Mouse (Mus musculus) limb, embryonic 14.5 days (tissue): ENCODE data around the gene Nup62. TPM values are rescaled to one million over a fixed set of nuclear protein-coding genes. Genes with fewer than 3 reads are reported as not detected.

Experiments
- ATAC-seq: fragments of 200-750 bp; cut with Nextera tagmentation; 2 replicates; pipeline ENCODE4 v1.8.0; 2017; ENCODE audit warnings: low read depth, moderate number of reproducible peaks, moderate TSS enrichment; ENCODE audit not compliant: low FRiP score
- DNase-seq: peaks from one replicate; pipeline ENCODE4 v3.0.0-alpha.2; 2015; ENCODE audit warnings: low spot score
- H3K27ac ChIP-seq: fragments of 300-500 bp; sonication (generic); replicated peaks from 2 replicates; pipeline ENCODE4 v1.5.1; 2014; ENCODE audit warnings: low read depth, mild to moderate bottlenecking, low read length, moderate library complexity, mixed read lengths
- H3K27me3 ChIP-seq: fragments of 300-500 bp; sonication (generic); 2 replicates; pipeline ENCODE4 v1.6.1; 2014; ENCODE audit warnings: low read length, mixed read lengths; ENCODE audit not compliant: control insufficient read depth, insufficient read depth
- H3K36me3 ChIP-seq: fragments of 300-500 bp; sonication (generic); 2 replicates; pipeline ENCODE4 v1.6.1; 2014; ENCODE audit warnings: mild to moderate bottlenecking, low read length, moderate library complexity, mixed read lengths; ENCODE audit not compliant: control insufficient read depth, insufficient read depth
- H3K4me1 ChIP-seq: fragments of 300-500 bp; sonication (generic); 2 replicates; pipeline ENCODE4 v1.6.1; 2014; ENCODE audit warnings: antibody characterized with exemption, low read length, mixed read lengths; ENCODE audit not compliant: control insufficient read depth, insufficient read depth
- H3K4me2 ChIP-seq: fragments of 300-500 bp; sonication (generic); replicated peaks from 2 replicates; pipeline ENCODE4 v1.6.1; 2014; ENCODE audit warnings: low read depth, mild to moderate bottlenecking, low read length, moderate library complexity; ENCODE audit not compliant: severe bottlenecking
- H3K4me3 ChIP-seq: fragments of 300-500 bp; sonication (generic); replicated peaks from 2 replicates; pipeline ENCODE4 v1.5.1; 2014; ENCODE audit warnings: low read length
- H3K9ac ChIP-seq: fragments of 300-500 bp; sonication (generic); 2 replicates; pipeline ENCODE4 v1.6.1; 2014; ENCODE audit warnings: mild to moderate bottlenecking, low read depth, low read length, moderate library complexity; ENCODE audit not compliant: severe bottlenecking
- H3K9me3 ChIP-seq: fragments of 300-500 bp; sonication (generic); 2 replicates; pipeline ENCODE4 v1.6.1; 2016; ENCODE audit warnings: low read length; ENCODE audit not compliant: control insufficient read depth
- POLR2A ChIP-seq: fragments of 200-500 bp; IDR thresholded peaks from 2 replicates; pipeline ENCODE4 v1.8.0; 2012; ENCODE audit warnings: inconsistent platforms, mild to moderate bottlenecking, moderate library complexity, borderline replicate concordance; ENCODE audit not compliant: insufficient read depth, insufficient read length; ENCODE audit errors: extremely low read depth
- WGBS: fragments of 180-500 bp; shearing (Covaris S2); extraction: QIAGEN DNeasy Blood & Tissue Kit; methylation state at CpG from one replicate; pipeline ENCODE4 v1.1.7; 2014; 5-methylcytosine and 5-hydroxymethylcytosine counted together
- polyA plus RNA-seq, 2 experiments: library from polyadenylated mRNA; depleted of rRNA in 1 of 2; stranded (reverse) in 1 of 2; unstranded in 1 of 2; fragments of >200 nt; fragmentation: Nextera tagmentation in 1 of 2; extraction: Ambion mirVana in 1 of 2; gene quantifications; 2 replicates each; pipeline versions ENCODE4 v1.2.1 to v1.2.3; 2012 to 2014

Nup62 gene
- polyA plus RNA-seq, 2 experiments: 53.9 to 92.5 TPM

GRCm38 (mm10) chr7:44864595-44865542 lies 49.0 kb downstream of the Nup62 start:
- 82% methylated on average over 24 of the region's 24 CpGs for WGBS
- no peak overlapping the region for H3K27ac ChIP-seq

GRCm38 (mm10) chr7:44866276-44867009 lies 50.6 kb downstream of the Nup62 start:
- Histone ChIP-seq H3K4me2 (peak overlapping the region; percentile 94), H3K36me3 (peaks cover 55% of the 10 kb centered on the region), H3K9me3 (no peaks in the 10 kb centered on the region), H3K4me3 (peak overlapping the region; percentile 98; the same call in 1 of the 2 replicates), H3K27me3 (no peaks in the 10 kb centered on the region), H3K9ac (peak overlapping the region; percentile 36; the same call in 1 of the 2 replicates), H3K4me1 (peaks cover 40% of the 10 kb centered on the region), H3K27ac (no peak overlapping the region)
- peak; percentile 48 for DNase-seq
- TF ChIP-seq POLR2A: no peak
- no peak for ATAC-seq
- WGBS: 65% methylated on average over 13 of the region's 15 CpGs

More at GRCm38 (mm10) chr7:44864595-44865542, 49.0 kb downstream of the Nup62 start:
- Histone ChIP-seq H3K27me3 (no peaks in the 10 kb centered on the region), H3K9me3 (no peaks in the 10 kb centered on the region), H3K4me1 (peaks cover 32% of the 10 kb centered on the region), H3K9ac (no peak overlapping the region), H3K4me3 (0 out of 2 replicates have a peak overlapping the region, but pooled peaks have one; percentile 0), H3K36me3 (peaks cover 63% of the 10 kb centered on the region), H3K4me2 (no peak overlapping the region)
- DNase-seq (no peak), ATAC-seq (no peak)
- TF ChIP-seq POLR2A: no peak

- Histone ChIP-seq H3K27ac (no peak overlapping the region), H3K9ac (peak overlapping the region; percentile 100), H3K4me1 (peaks cover 40% of the 10 kb centered on the region), H3K4me3 (peak overlapping the region; percentile 98), H3K36me3 (peaks cover 49% of the 10 kb centered on the region), H3K9me3 (no peaks in the 10 kb centered on the region), H3K4me2 (peak overlapping the region; percentile 94), H3K27me3 (no peaks in the 10 kb centered on the region)
- TF ChIP-seq POLR2A: no peak
- DNase-seq (no peak), ATAC-seq (no peak)
- WGBS: 69% methylated on average over 17 of the region's 19 CpGs
Measured at GRCm38 (mm10) chr7:44867010-44867702, 51.3 kb downstream of the Nup62 start.

DNA sequence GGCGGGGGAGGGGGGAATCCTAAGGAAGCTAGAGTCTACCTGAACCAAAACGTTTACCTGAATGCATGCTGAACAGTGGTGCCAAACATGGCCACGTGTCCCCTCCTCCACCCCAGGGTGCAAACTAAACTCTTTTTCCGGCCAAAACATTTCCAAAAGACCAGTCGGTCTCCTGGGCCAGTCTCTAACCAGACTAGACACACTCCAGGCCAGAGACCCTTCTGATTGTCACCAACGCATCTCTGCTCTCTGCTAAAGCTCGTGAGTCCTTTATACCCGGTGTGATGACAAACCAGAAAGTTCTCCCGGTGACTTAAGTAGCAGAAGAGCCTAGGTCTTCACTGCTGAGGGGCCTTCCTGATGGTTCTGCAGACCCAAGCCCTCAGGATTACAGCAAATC lies 51.9 kb downstream of the Nup62 start:
- no peak overlapping the region for H3K27ac ChIP-seq
- no peak for TF ChIP-seq POLR2A
- H3K27me3 ChIP-seq: no peaks in the 10 kb centered on the region
- H3K36me3 ChIP-seq: peaks cover 42% of the 10 kb centered on the region
- H3K9ac ChIP-seq: peak overlapping the region; percentile 100
- no peak for DNase-seq
- no peak for ATAC-seq
- H3K4me3 ChIP-seq: peak overlapping the region; percentile 98
- WGBS: 54% methylated on average over 9 of the region's 9 CpGs
- no peaks in the 10 kb centered on the region for H3K9me3 ChIP-seq
- peak overlapping the region; percentile 94 for H3K4me2 ChIP-seq
- H3K4me1 ChIP-seq: peaks cover 40% of the 10 kb centered on the region

GRCm38 (mm10) chr7:44868465-44868864 lies 52.6 kb downstream of the Nup62 start:
- peaks cover 36% of the 10 kb centered on the region for H3K36me3 ChIP-seq
- peak overlapping the region; percentile 100 for H3K9ac ChIP-seq
- no peaks in the 10 kb centered on the region for H3K27me3 ChIP-seq
- no peaks in the 10 kb centered on the region for H3K9me3 ChIP-seq
- WGBS: 5% methylated on average over 16 of the region's 16 CpGs
- H3K4me1 ChIP-seq: peaks cover 40% of the 10 kb centered on the region
- peak overlapping the region; percentile 100 for H3K27ac ChIP-seq
- H3K4me2 ChIP-seq: peak overlapping the region; percentile 94
- peak overlapping the region; percentile 98 for H3K4me3 ChIP-seq
- no peak for ATAC-seq
- TF ChIP-seq POLR2A: no peak
- DNase-seq: no peak
